Mouse (Mus musculus): ENCODE measurements at regions not wholly inside any gene's neighbourhood (a gene's known extent, or its start where the extent isn't known, plus 50 kb on each side); places are given as distances from the start of the nearest gene placed in this dataset.

DNA sequence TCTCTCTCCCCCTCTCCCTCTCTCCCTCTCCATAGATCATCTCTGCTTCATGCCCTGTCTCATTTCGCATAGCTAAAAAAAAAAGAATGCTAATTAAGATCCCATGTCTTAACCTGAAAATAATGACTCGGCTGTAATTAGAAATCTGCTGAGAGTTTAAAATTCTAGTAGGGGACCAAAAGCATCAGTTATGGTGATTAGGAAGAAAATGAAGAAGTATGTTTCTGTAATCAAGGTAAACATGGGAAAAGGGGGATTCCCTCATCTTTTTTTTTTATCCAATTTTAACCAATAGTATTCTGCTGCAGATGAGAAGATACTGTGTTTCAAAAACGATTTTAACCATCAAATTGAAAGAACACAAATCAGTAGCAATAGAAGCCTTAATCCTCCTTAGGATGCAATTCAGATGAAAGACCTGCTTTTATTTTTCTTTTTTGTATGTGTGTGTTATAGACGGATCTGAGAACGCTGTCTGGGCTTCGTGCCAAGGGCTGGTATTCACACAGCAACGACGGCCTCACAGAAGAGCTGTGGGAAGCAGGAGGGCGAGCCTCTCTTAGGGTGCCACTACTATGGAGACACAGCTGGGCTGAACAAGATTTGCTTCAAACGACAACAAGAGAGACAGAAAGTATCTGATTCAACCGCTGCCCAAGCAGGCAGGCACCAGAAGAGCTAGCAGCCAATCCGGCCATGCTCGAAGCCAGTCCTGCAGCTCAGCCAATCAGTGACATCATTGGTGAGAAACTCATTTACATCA lies 223.2 kb downstream of the Usp25 start:
- CTCF ChIA-PET: no interaction called here

DNA sequence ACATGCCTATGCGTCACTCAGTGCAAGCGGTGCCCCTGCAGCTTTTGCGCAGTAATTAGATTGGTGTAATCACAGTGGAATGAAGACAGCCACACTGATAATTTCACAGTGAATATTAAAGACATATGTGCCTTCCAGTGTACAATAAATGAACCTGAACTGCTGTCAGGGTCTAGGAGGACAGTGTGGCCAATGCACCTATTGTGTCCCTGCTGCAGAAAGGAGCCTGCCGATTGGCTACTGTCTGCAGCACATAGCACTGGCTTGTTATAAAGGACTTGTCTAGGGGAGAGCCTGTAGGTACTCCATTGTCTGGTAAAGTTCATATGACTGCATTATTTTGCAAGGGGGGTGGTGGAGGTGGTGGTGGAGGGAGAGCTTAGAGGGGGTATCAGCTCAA lies 222.5 kb downstream of the Usp25 start:
- CTCF ChIA-PET: no interaction called here

DNA sequence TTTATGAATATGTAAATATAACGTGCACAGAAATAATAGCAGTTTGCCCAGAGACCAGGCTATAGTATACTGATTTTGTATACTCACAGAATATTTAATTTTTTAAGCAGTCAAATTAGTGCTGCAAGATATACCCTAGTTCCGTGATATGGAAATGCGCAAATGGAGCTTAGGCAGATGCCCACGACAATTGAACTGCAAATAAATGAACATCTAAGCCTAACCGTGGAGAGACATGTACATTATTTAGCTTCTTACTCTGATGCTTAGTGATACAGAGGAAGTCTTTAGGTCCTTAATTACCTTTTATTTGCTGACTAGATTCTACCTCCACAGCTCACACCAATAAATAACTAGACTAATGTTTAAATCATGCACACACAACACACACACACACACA lies 221.9 kb downstream of the Usp25 start:
- CTCF ChIA-PET: no interaction called here
